Mouse (Mus musculus) left cerebral cortex, postnatal 14 days (tissue): Measurements from ENCODE around the gene P2ry10b. TPM values are rescaled to one million over a fixed set of nuclear protein-coding genes. Genes with fewer than 3 reads are reported as not detected.

ENCODE experiments used
- DNase-seq, 2 experiments: peaks; one replicate each; pipeline ENCODE4 v3.0.0; 2021 to 2022; ENCODE audit warnings: low spot score in 2 of 2, mixed read lengths in 1 of 2
- intact Hi-C: fragments of 180-260 bp; cut with DNase I; formaldehyde crosslinking; loops from one replicate; pipeline ENCODE4 v1.15.1; 2025
- long read RNA-seq, 2 experiments: library from polyadenylated mRNA; stranded (forward); transcript quantifications; one replicate each; pipeline ENCODE4 v2.0.0; 2021
- total RNA-seq, 2 experiments: library from RNA; stranded (reverse); gene quantifications; 2 replicates each; pipeline ENCODE4 v1.2.3; 2021

The P2ry10b gene
- total RNA-seq = under 1 TPM; 0.42 to 0.61 TPM
- long read RNA-seq, experiment 1, partial matches to known transcripts = 0 of 1 reads
- long read RNA-seq, experiment 1, other reads (novel, unspliced or antisense) = 0 of 1 reads
- long read RNA-seq, experiment 2, partial matches to known transcripts = 0 of 2 reads
- long read RNA-seq, experiment 2, other reads (novel, unspliced or antisense) = 0 of 2 reads

GRCm38 (mm10) chrX:107148681-107149080, at the start of gene P2ry10b:
Gene P2ry10b (plus strand): TSS chrX:107148927.
- no peak for DNase-seq
- intact Hi-C loops = no loop called here

GRCm38 (mm10) chrX:107116333-107116732, 32.4 kb upstream of the P2ry10b start:
- intact Hi-C loops = no loop called here
- DNase-seq = no peak

GRCm38 (mm10) chrX:107116987-107117386, 31.7 kb upstream of the P2ry10b start:
- DNase-seq = no peak
- intact Hi-C loops = no loop called here

- DNase-seq = no peak
- intact Hi-C loops = no loop called here
Measured at GRCm38 (mm10) chrX:107143184-107143583, 5.5 kb upstream of the P2ry10b start.

GRCm38 (mm10) chrX:107143930-107144329, 4.8 kb upstream of the P2ry10b start:
- intact Hi-C loops = no loop called here
- DNase-seq = no peak

- DNase-seq = no peak
- intact Hi-C loops = no loop called here
Measured at GRCm38 (mm10) chrX:107149391-107149993, 765 bp downstream of the P2ry10b start.

- DNase-seq = peak; percentile 3 to 15
- intact Hi-C loops = no loop called here
Measured at GRCm38 (mm10) chrX:107150027-107150426, 1.3 kb downstream of the P2ry10b start.

- DNase-seq = peak in 1 of 2 experiments; percentile 2
- intact Hi-C loops = no loop called here
Measured at GRCm38 (mm10) chrX:107150752-107151515, 2.2 kb downstream of the P2ry10b start.

GRCm38 (mm10) chrX:107156021-107156420, 7.3 kb downstream of the P2ry10b start:
- intact Hi-C loops = no loop called here
- no peak for DNase-seq

- intact Hi-C loops = loop anchor here (10.0 kb wide), 1 partner anchor 586 kb away; no protein-coding TSS in a partner anchor
- DNase-seq = no peak
Measured at GRCm38 (mm10) chrX:107160496-107160895, 11.8 kb downstream of the P2ry10b start.

- peak; percentile 2 to 30 for DNase-seq
- intact Hi-C loops = loop anchor here (10.0 kb wide), 1 partner anchor 593 kb away; no protein-coding TSS in a partner anchor
Measured at GRCm38 (mm10) chrX:107168281-107168680, 19.6 kb downstream of the P2ry10b start.

GRCm38 (mm10) chrX:107169128-107169527, 20.4 kb downstream of the P2ry10b start:
- no peak for DNase-seq
- intact Hi-C loops = loop anchor here (10.0 kb wide), 1 partner anchor 594 kb away; no protein-coding TSS in a partner anchor

GRCm38 (mm10) chrX:107178742-107179141, 30.0 kb downstream of the P2ry10b start:
- intact Hi-C loops = no loop called here
- no peak for DNase-seq

GRCm38 (mm10) chrX:107217577-107218090, 68.9 kb downstream of the P2ry10b start:
- intact Hi-C loops = no loop called here
- no peak for DNase-seq

Other genes with a start within 250 kb of the P2ry10b start
- 1 to 10 TPM; 1.3 to 1.4 TPM for gene Lpar4, start 228.3 kb upstream of the P2ry10b start, total RNA-seq
- not detected for gene P2ry10, start 60.4 kb upstream of the P2ry10b start, total RNA-seq
- gene Gpr174, start 107.0 kb downstream of the P2ry10b start, total RNA-seq = not detected